Mouse (Mus musculus) kidney, adult 8-10 months (tissue): Measurements from ENCODE around the gene Scpep1.

ENCODE experiments used
- DNase-seq, 2 experiments: peaks; one replicate each; pipeline ENCODE4 v3.0.0; 2022

Gene Scpep1

DNA sequence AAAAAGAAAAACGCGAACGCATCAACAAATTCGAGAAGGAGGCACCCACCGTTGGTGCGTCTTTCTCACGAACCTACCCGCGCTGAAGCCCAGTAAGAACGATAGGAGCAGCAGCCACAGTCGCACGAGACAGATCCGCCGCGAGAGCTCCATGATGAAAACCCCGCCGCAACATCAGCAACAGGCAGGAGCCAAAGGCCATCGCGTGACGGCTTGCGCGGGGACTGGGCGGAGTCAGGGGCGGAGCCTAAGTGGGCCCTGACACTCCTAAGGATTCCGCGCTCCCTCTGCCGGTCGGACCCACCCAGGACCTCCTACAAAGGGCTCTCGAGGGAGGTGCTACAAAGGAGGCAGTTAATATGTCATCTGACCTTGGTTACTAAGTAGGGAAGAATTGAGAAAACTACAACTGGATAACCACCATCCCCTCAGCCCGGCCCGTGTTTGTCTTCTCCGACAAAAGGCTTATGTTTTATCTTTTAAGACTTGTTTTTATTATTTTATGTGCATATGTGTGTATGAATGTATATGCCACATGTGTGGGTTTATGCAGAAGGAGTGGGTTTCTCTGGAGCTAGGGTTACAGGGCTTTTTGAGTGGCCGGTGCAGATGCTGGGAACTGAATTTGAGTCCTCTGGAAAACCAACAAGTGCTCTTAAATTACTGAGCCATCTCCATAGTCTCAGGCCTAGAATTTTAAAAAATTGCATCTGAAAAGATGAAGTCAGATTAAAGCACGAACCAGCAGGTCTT lies at the start of gene Scpep1:
Gene Scpep1 (minus strand): TSS at position 249 of the 753 bp plus-strand sequence.
- peak; percentile 98 to 99 for DNase-seq

DNA sequence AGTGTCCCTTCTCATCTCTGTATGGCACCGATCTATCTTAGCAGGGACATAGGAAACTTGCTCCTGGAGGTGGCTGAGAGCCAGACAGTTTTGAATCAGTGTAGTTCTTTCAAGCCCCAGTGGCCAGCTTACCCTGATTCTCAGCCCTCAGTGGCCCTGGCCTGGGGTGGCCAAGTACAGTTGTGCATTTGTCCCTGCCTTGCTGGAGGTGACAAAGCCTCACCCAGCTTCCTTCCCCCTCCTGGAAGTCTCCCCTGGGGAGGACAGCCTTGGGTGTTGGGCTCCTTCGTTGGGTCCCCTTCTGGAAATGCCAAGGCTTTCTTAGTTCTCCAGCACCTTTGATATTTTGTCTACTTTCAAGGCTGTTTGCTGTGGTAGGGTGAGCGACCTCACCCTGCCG lies 48.5 kb upstream of the Scpep1 start:
- no peak for DNase-seq

DNA sequence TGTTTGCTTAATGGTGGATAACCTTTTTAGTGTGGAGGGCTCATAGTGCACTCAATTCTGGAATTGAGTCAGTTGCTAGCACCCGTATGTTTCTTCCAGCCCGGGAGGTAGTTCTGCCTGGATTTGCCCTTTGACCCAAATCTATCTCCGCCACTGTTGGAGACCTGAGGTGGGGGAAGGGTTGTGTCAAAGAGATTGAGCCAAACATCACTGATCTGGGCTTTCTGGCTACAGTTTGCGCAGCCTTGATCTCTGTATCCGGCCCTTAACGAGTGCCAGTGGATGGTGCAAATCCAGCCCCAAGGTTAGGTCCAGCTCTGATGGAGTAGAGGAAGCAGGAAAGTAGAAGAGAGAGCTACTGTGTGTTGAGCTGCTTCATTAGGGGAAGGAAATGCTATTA lies 47.8 kb upstream of the Scpep1 start:
- peak; percentile 59 to 60 for DNase-seq

DNA sequence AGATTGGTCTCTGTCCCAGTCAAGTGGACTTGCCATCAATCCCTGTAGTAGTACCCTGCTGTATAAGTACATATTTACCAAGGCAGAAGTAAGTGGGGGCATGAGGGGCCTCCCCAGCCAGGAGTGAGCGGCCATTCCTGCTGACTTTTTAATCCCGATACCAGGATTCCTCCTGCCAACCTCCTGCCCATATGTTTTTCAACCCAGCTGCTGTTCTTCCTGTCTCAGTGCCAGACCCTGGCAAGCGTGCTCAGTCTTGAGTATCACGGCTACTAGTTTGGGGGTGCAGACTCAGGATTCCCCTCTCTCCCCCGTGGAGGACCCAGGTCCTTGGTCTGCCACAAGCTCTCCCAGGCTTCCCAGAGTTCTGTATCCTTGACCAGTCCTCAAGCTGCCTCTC lies 47.4 kb upstream of the Scpep1 start:
- no peak for DNase-seq

DNA sequence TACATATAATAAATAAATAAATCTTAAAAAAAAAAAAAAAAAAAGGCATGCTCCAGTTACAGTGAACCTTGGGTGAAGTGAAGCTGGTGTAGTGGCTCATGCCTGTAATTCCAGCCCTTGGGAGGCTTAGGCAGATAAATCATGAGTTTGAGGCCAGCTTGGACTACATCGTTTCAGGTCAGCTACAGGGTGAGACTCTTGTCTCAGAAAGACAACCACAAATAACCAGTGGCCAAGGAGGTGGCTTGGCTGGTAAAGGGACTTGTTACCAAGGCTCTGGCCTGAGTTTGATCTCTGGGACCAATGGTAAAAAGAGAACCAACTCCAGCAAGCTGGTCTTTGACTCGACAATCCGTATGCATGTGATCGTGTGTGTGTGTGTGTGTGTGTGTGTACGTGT lies 46.8 kb upstream of the Scpep1 start:
- no peak for DNase-seq

DNA sequence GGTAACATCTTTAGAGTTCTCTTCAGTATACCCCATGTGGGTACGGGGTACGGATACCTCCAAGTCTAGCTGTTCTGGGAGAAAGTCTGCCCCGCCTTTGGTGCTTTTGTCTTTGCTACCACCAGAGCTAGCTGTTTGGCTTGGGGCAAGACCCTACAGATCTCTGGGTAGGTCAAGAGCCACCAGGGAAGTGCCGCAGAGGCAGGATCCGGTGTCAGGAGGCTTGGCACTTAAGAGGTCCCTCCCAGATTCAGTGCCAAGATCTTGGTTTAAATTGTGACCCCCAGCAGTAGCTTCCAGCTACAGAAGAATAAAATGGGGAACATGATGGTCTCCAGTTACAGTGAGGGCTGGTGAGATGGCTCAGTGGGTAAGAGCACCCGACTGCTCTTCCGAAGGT lies 46.3 kb upstream of the Scpep1 start:
- DNase-seq = no peak

DNA sequence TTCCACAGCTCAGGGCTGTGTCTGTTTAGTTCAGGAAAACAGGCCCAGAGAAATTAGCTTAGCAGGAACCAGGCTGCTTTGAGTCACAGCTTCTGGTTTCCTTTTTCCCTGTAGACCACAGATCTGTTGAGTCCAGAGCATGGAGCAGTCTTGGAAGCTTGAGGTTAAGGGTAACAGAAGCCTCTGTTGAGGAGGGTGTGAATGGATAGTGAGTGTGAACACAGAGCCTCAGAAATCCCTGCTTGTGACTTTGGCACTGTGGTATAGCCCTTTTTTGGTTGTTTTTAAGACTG lies 45.2 kb upstream of the Scpep1 start:
- DNase-seq = no peak

DNA sequence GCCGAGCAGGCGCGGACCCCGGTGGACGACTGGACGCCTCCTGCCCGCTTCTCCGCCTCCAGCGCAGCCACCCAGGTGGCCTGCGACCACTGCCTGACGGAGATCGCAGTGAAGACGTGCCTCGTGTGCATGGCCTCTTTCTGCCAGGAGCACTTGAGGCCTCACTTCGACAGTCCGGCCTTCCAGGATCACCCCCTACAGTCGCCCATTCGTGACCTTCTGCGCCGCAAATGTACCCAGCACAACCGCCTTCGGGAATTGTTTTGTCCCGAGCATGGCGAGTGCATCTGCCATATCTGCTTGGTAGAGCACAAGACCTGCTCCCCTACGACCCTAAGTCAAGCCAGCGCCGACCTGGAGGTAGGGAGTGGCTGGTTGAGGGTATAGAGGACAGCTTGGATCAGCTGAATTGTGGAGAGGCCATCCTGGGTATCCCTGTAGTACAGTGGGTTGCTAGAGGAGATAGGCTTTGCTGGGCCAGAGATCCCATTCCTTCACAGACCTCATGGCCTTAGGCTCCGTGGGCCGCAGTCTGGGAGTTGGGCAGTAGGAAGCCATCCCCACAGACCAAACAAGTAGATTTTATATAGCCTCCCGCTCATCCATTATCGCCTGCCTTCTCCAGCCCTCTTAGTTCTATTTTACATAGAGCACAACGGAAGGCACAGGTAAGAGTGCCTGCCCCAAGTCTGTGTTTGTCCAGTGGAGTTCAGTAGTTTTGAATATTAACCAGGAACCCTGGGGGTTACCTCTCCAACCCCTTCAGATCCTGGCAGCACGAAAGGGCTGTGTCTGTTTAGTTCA lies 44.7 kb upstream of the Scpep1 start:
- peak in 1 of 2 experiments; percentile 52 for DNase-seq

DNA sequence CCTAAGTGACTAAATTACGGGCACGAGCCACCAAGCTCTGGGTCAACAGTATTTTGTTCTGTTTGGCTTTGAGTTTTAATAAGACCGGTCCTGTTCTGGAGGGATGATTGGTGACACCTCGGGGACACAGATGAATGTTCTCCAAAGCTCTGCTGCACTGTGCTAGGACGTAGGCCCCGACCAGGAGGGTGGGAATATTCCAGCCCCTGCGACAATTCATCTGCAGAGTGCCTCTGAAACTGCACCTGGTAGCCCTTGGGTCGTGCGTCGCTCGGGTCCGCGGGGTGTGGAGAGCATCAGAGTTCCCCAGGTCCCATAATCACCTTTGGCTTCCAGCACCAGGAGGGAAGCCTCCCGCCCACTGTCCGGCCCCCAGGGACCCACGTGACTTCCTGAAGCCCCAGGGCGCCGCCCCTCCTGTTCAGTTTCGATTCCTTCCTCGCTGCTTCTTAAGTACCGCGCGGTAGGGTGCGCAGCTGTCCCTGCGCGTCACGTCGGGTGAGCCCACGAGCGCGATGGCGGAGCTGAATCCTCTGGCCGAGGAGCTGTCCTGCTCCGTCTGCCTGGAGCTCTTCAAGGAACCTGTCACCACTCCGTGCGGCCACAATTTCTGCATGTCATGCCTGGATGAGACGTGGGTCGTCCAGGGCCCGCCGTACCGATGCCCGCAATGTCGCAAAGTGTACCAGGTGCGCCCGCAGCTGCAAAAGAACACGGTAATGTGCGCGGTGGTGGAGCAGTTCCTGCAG lies 43.9 kb upstream of the Scpep1 start, which contains the start of gene Trim25:
Gene Trim25 (plus strand): TSS at position 403 of the 749 bp plus-strand sequence.
- DNase-seq = peak; percentile 94 to 96

DNA sequence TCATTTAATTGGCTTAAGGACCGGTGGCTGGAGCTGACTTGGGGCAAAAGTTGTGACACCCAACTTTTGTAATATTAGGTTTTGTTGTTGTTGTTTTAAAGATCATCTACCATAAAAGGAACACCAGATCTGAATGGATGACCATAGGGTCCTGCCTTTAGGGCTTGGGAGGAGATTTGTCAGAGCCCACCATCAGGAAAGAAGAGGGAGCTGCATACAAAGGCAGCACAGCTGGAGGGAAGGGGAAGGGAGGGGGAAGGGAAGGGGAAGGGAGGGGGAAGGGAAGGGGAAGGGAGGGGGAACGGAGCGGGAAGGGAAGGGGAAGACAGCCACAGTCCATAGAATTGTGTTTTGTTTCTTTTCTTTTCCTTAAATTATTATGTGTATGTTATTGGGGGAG lies 43.1 kb upstream of the Scpep1 start:
- DNase-seq = no peak

DNA sequence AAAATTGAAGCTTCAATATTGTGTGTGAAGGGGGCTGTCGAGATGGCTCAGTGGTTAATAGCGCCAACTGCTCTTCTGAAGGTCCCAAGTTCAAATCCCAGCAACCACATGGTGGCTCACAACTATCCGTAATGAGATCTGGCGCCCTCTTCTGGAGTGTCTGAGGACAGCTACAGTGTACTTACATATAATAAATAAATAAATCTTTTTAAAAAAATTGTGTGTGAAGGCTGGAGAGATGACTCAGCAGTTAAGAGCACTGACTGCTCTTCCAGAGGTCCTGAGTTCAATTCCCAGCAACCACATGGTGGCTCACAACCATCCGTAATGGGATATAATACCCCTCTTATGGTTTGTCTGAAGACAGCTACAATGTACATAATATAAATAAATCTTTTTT lies 42.1 kb upstream of the Scpep1 start:
- DNase-seq = peak in 1 of 2 experiments; percentile 38

DNA sequence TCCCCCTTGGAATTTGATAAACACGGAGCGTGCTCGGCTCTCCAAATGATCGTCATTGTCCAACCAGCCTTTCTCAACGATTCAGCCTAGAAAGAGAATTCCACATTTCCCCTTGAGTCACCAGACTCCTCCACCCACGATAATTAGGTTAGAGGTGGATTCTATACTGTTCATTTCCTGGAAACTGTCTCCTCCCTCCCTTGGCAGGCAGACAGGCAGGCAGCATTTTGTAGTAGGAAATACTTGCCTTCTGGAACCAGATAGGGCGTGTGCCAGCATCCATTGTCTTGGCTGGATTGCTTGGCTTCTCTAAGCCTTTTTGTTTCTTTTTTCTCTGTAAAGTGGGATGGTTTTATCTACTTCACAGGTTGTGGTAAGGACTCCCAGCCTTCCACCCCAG lies 41.2 kb upstream of the Scpep1 start:
- no peak for DNase-seq

DNA sequence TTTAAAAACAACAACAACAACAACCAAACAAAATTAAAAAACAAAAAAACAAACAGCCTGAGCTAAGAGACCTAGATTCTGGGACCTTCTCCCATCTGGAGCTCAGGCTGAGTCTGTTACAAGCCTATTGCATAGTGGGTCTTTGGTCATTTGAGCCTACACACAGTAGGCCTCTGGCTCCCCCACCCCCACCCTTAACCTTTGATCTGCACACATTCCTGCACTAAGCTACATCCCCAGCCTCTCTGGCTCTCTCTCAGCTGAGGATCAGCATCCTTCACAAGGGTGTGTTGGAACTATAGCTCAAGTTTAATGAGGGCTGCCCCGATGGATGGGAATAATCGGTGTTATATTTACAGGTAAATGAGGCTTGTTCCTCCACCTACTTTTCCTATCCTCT lies 40.4 kb upstream of the Scpep1 start:
- no peak for DNase-seq

DNA sequence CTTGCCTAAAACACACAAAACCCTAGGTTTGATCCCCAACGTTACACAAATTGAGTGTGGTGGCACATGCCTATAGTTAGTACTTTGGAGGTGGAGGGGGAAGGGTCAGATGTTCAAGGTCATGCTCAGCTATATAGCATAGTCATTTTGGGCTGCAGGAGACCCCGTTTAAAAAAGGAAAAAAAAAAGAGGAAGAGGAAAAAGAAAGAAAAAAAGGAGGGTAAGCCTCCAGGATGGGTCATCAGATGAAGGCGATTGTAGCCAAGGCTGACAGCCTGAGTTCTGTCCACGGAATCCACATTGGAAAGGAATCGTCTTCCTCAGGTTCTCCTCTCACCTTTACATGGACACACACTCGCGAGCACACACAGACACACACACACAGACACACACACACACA lies 39.2 kb upstream of the Scpep1 start:
- DNase-seq = no peak

DNA sequence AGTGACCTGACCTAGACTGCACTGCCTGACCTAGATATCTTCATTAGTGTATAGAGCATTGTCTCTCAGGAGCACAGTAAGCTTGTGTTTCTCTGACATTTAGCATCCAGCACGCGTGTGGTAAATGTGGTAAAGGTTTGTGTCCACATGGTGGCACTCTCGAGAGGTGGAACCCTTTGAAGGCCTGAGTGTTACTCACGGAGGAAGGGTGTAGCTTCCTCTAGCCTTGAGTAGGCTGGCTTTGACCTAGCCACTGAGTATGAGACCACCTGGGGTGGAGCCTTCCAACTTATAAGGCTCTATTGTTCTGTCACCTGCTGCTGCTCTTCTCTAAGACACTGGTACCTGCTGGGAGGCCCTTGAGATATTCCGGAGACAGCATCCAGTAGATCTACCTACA lies 38.4 kb upstream of the Scpep1 start:
- DNase-seq = peak; percentile 63 to 82

DNA sequence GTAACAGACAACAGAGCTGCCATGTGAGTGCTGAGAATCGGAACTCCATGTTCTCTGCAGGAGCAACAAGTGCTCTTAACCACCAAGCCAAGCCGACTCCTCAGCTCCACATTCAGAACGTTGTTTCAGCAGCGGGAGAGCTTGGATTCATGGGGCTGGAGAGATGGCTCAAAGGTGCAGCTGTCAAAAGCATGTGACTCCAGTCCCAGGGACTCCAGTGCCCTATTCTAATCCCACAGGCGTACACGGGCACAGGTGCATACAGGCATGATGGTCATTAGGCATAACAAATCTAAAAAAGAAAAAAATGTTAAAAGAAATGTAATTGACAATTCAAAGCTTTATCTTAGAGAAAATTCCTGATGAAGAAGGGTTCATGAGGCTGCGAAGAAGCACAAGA lies 37.9 kb upstream of the Scpep1 start:
- DNase-seq = no peak

DNA sequence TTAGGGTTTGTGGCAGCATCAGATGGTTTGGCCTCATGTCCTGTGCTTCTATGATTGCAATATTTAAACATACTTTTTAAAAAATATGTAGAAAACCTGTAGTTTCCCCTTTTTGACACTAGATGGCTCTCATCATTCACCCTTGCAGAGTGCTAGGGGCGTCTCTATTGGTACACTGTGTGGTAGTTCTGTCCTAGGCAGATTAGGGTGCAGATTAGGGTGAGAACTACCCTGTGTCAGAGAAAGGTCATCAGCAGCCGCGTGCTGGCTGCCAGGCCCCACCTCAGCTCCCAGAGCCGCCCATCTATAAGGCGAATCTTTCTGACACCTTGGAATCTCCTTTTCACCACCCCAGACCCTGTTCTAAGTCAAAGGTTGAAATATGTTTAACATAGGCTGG lies 34.3 kb upstream of the Scpep1 start:
- no peak for DNase-seq

DNA sequence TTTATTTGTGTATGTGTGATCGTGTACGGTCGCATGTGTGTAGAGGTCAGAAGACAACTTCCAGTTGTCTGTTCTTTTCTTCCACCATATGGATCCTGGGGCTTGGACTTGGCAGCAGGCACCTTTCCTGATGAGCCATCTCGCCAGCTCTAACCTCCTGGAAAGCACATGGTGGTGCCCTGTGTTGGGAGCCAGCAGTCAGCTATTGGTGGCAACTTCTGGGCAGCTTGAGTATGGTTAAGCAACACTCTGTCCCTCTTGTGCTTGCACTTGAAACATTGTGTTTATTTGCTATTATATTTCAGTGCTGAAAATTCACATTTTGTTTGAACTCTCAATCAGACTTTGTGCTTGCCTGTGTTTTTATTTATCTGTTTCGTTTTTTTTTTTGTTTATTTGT lies 33.7 kb upstream of the Scpep1 start:
- DNase-seq = no peak

DNA sequence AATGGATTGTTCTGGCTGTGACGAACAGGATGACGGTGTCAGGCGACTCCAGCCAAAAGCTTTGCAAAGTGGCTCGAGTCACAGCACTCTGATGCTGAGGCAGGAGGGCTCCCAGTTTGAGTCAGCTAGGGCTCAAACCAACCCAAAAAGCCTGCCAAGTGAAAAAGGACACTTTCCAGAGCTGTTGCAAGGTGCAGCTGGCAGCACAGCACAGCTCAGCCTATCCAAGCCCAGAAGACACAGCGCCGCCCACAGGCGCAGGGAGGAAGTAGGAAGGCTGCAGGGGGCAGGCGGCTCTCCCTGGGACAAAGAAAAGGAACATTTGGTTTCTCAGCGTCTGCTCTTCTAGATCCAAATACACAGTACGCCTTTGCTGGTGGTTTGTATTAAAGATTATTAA lies 31.4 kb upstream of the Scpep1 start:
- no peak for DNase-seq

DNA sequence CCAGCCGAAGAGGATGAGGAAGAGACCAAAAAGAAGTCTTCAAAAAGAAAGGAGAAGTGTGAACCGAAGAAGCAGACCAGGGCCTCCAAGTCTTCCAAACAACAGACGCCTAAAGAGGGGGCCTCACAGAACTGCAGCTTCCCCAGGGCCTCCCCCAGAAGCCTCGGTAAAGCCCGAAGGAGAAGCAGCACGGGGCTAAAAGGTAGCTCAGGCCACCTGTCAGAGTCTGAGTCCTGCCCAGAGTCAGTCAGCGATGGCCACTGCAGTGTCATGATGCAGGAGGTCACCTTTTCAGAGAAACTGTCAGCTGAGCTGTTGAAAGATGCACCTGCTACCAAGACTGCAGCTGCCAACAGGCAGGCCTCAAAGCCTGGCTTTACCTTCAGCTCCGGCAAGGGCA lies 26.1 kb upstream of the Scpep1 start:
- DNase-seq = no peak

DNA sequence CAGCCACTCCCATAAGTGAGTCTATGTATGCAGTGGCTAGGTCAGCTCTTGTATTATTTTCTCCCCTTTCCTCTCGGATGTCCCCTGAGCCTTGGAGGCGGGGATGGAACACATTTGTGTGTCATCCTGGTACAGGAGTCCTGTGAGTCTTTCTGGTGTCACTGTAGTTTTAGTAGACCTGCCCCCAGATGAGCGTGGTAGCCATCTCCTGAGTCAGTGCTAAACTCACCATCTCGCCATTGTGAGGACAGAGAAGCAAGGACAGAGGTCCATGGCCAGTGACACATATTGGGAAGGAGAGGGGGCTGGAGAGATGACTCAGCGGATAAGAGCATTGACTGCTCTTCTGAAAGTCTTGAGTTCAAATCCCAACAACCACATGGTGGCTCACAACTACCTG lies 21.9 kb upstream of the Scpep1 start:
- no peak for DNase-seq

DNA sequence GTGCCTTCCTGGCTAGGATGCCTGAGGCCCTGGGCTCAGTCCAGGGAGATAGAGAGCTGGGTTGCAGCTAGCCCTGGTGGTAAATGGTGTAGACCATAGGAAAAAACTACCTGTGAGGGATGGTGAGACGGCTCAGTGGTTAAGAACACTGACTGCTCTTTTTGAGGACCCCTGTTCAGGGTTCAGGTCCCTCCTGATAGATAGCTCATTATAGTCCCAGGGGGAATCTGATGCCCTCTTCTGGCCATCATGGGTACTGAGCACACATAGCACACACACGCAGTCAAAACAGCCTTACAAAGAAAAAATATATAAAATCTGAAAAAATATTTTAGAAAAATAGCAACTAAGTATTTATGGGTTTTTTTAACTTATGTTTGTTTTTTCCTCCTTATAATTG lies 21.1 kb upstream of the Scpep1 start:
- DNase-seq = peak in 1 of 2 experiments; percentile 35

DNA sequence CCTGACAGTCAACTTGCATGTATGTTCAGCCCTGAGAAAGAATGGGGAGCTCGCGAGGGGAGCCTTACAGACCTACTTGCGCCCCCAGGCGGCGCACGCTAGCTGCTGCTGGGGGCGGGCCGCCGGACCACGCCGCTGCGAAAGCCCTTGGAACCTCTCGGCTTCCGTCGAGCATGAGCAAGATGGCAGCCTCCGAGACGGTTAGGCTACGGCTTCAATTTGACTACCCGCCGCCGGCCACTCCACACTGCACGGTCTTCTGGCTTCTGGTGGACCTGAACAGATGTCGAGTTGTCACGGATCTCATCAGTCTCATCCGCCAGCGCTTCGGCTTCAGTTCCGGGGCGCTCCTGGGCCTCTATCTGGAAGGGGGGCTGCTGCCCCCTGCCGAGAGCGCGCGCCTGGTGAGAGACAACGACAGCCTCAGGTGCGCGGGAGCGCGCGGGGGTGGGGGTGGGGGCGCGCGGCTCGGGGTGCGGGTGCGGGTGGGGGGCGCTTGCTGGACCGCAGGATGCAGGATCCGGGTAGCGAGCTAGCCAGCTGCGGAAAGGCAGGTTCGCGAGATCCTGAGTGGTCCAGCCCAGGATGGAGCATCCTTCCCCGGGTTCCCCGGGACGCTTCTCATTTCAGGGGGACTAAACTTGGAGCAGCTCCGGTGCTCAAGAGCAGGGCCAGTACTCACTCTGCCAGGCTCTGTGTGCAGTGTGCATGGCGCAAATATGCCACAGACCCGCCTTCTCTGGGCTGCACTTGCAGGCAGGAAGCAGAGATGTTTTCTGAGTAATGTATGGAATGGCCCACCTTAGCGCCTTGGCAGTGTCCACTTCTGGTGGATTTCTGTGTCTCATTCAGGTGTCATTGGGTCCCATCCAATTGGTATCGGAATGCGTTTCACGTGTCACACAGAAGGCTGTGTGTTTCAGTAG lies 18.8 kb upstream of the Scpep1 start:
- peak; percentile 91 to 94 for DNase-seq
